Mouse (Mus musculus) neutrophil, adult 65 days (primary cell): ENCODE measurements around the gene Grk2. TPM values are rescaled to one million over a fixed set of nuclear protein-coding genes. Genes with fewer than 3 reads are reported as not detected.

Experiments
- total RNA-seq: library from RNA; stranded (reverse); gene quantifications from 2 replicates; pipeline ENCODE4 v1.2.4, GENCODE M21; 2023

The Grk2 gene
- total RNA-seq: 421 and 572 TPM in 2 replicates

DNA sequence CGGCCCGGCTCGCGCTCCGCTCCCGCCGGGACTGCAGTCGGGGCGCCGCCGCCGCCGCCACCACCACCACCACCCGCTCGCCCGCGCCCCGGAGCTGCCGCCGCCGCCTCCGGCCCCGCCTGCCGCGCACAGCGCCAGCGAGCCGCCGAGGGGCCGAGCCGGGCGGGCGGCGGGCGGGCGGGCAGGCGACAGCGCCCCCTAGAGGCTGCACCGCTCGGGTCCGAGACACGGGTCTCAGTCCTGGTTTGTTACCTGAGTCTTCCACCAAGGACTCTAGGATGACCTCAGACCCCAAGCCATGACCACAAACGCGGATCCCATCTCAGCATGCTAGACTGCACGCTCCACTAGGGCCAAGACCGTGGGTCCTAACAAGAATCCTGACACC is at the start of gene Grk2:
Gene Grk2, minus strand, starts transcription at position 33 of the 388 bp plus-strand sequence.

DNA sequence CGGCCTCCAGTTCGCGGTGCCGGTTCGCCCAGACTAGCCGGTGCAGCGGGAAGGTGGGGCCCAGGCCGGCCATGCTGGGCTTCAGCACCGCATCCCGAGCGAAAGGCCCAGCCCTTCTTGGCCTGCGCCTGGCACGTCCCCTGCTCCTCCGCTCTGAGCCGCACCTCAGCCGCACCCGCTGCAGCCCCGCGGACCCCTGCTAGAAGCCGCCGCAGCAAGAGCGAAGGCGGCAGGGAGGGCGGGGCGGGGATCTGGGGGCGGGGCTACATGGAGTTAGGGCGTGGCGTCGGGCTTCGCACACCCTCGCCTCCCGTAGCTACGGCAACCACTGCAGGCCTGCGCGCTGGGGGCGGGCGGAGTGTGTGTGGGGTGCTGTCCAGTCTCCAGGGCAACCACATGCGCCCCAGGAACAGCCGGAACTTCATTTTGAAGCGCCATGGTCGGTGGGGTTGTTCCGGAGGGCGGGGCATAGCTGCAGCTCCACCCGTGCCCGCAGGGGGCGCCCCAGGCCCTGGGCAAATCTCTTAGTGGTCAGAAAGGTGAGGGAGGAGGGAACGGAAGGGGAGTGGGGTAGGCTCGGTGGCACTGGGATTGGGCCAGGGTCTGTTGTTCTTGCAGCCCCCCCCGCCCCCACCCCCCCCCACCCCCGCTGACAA is 23.0 kb downstream of the Grk2 start, which contains the start of gene Ankrd13d:
Gene Ankrd13d, minus strand, starts transcription at position 240 of the 656 bp plus-strand sequence.

DNA sequence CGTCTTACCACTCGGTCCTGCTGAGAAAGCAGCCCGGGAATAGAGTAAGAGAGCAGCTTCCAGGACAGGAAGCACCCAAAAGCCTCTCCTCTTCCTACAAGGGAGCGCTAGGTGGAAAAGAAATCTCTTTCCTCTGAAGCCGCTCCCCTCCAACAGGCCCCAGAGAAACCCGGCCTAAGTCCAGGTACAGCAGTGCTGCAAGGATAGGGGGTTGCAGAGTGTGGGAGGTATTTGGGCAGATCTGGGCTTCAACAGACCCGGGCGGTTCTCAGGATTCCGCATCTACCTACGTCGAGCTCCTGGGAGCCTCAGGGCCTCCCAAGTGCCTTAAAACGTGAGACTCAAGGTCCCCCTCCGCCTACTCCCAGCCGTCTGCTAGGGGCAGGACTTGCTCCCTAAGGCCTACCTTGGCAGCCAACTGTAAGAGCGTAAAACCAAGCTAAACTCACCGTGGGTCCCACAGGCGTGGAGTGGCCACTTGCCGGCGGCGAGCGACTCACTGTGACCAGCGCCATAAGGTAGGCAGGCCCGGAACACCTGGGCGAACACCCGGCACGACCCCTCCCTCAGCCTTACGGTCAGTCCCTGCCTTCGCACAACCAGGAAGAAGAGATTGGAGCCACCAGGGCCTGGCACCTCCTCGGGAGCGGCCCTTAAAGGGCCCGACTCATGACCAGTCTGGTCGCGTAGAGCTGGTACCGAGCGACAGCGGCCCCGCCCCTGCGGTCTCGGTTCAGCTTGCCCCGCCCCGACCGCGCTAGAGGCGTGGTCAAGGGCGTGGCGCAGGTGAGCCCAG is 37.3 kb downstream of the Grk2 start, which contains the start of gene Ssh3:
Gene Ssh3, minus strand, starts transcription at position 615 of the 796 bp plus-strand sequence.

Other genes with a start within 250 kb of the Grk2 start
- 4.0 and 6.2 TPM in 2 replicates for gene Gstp3, start 246.7 kb downstream of the Grk2 start, total RNA-seq
- gene Cabp2, start 224.6 kb downstream of the Grk2 start, total RNA-seq: not detected in 2 replicates
- 295 and 307 TPM in 2 replicates for gene Cdk2ap2, start 209.0 kb downstream of the Grk2 start, total RNA-seq
- gene Pitpnm1, start 206.2 kb downstream of the Grk2 start, total RNA-seq: 207 and 345 TPM in 2 replicates
- gene Aip, start 180.4 kb downstream of the Grk2 start, total RNA-seq: 85.4 and 90.4 TPM in 2 replicates
- gene Gpr152, start 166.4 kb downstream of the Grk2 start, total RNA-seq: 0.09 and 0.13 TPM in 2 replicates
- gene Cabp4, start 162.2 kb downstream of the Grk2 start, total RNA-seq: 0.27 TPM in 1 of 2 replicates, not detected in the other
- gene Coro1b, start 157.6 kb downstream of the Grk2 start, total RNA-seq: 170 and 186 TPM in 2 replicates
- 6.2 and 13.3 TPM in 2 replicates for gene Ptprcap, start 152.6 kb downstream of the Grk2 start, total RNA-seq
- gene Rps6kb2, start 142.9 kb downstream of the Grk2 start, total RNA-seq: 34.6 and 55.9 TPM in 2 replicates
- gene Carns1, start 130.7 kb downstream of the Grk2 start, total RNA-seq: 38.1 and 50.5 TPM in 2 replicates
- 151 and 157 TPM in 2 replicates for gene Tbc1d10c, start 114.9 kb downstream of the Grk2 start, total RNA-seq
- 354 and 408 TPM in 2 replicates for gene Ppp1ca, start 114.2 kb downstream of the Grk2 start, total RNA-seq
- gene Rad9a, start 104.6 kb downstream of the Grk2 start, total RNA-seq: 21.5 and 29.4 TPM in 2 replicates
- gene Clcf1, start 92.0 kb downstream of the Grk2 start, total RNA-seq: 3.7 and 5.2 TPM in 2 replicates
- not detected in 2 replicates for gene AC109138.7, start 91.9 kb downstream of the Grk2 start, total RNA-seq
- 48.2 and 61.9 TPM in 2 replicates for gene Pold4, start 74.3 kb downstream of the Grk2 start, total RNA-seq
- gene Ssh3, start 37.0 kb downstream of the Grk2 start, total RNA-seq: 27.9 and 44.6 TPM in 2 replicates
- gene Ankrd13d, start 23.1 kb downstream of the Grk2 start, total RNA-seq: 43.5 and 55.6 TPM in 2 replicates
- gene Kdm2a, start 92.1 kb upstream of the Grk2 start, total RNA-seq: 112 and 155 TPM in 2 replicates
- not detected in 2 replicates for gene Rhod, start 133.2 kb upstream of the Grk2 start, total RNA-seq
- gene Syt12, start 171.2 kb upstream of the Grk2 start, total RNA-seq: not detected in 2 replicates
- not detected in 2 replicates for gene 2010003K11Rik, start 192.4 kb upstream of the Grk2 start, total RNA-seq
- 1.5 and 1.7 TPM in 2 replicates for gene Pcx, start 204.2 kb upstream of the Grk2 start, total RNA-seq